Mouse (Mus musculus) small intestine, adult 2 months (tissue): ENCODE measurements around the gene Vav3. TPM values are rescaled to one million over a fixed set of nuclear protein-coding genes. Genes with fewer than 3 reads are reported as not detected.
A peak's percentile ranks its signal among the peaks of the same experiment; 100 is the strongest.

Experiments
- H3K27ac ChIP-seq: fragments of 200-500 bp; 2 replicates; pipeline ENCODE4 v1.5.1; 2012; ENCODE audit warnings: low read depth, low read length, control low read depth, inconsistent platforms; ENCODE audit not compliant: insufficient read depth
- H3K27me3 ChIP-seq: fragments of 200-500 bp; 2 replicates; pipeline ENCODE4 v1.6.1; 2012; ENCODE audit warnings: mild to moderate bottlenecking, moderate library complexity, low read length, inconsistent platforms; ENCODE audit not compliant: control insufficient read depth, insufficient read depth
- H3K36me3 ChIP-seq: fragments of 200-500 bp; 2 replicates; pipeline ENCODE4 v1.6.1; 2012; ENCODE audit warnings: mild to moderate bottlenecking, low read length, control low read depth, inconsistent platforms; ENCODE audit not compliant: control insufficient read depth, insufficient read depth
- H3K4me1 ChIP-seq: fragments of 200-500 bp; 2 replicates; pipeline ENCODE4 v1.6.1; 2012; ENCODE audit warnings: low read length, inconsistent platforms, mixed read lengths; ENCODE audit not compliant: control insufficient read depth, insufficient read depth, insufficient read length
- H3K4me3 ChIP-seq: fragments of 200-500 bp; 2 replicates; pipeline ENCODE4 v1.5.1; 2012; ENCODE audit warnings: low read depth, mild to moderate bottlenecking, control low read depth, inconsistent platforms, low read length, moderate library complexity
- CTCF ChIP-seq: fragments of 200-500 bp; IDR thresholded peaks from 2 replicates; pipeline ENCODE4 v1.5.1; 2012; ENCODE audit warnings: low read depth, mild to moderate bottlenecking, control low read depth, inconsistent platforms, low read length, moderate library complexity, mixed read lengths; ENCODE audit not compliant: insufficient replicate concordance, insufficient read length; ENCODE audit errors: extremely low read depth
- POLR2A ChIP-seq: fragments of 200-500 bp; IDR thresholded peaks from 2 replicates; pipeline ENCODE4 v1.6.1; 2012; ENCODE audit warnings: low read depth, mild to moderate bottlenecking, control low read depth, inconsistent platforms, low read length, moderate library complexity
- WGBS: fragments of 180-500 bp; shearing (Covaris S2); methylation state at CpG from one replicate; pipeline ENCODE4 v1.1.7; 2018; 5-methylcytosine and 5-hydroxymethylcytosine counted together
- polyA plus RNA-seq: library from polyadenylated mRNA; depleted of rRNA; stranded (reverse); fragments of >200 nt; gene quantifications from 2 replicates; pipeline ENCODE4 v1.2.3, GENCODE M21; 2012

Vav3 gene
- polyA plus RNA-seq, 1 experiment: 0.34 TPM

- Histone ChIP-seq H3K4me1 (no peaks in the 10 kb centered on the region), H3K27me3 (no peaks in the 10 kb centered on the region), H3K27ac (no peak overlapping the region), H3K4me3 (no peak overlapping the region), H3K36me3 (no peaks in the 10 kb centered on the region)
- 4% methylated on average over 4 of the region's 4 CpGs for WGBS
- TF ChIP-seq POLR2A (no peak), CTCF (peak; percentile 59; the same call in 1 of the 2 replicates)
These were observed 185.8 kb downstream of the Vav3 start for GRCm38 (mm10) chr3:109526246-109526645.

DNA sequence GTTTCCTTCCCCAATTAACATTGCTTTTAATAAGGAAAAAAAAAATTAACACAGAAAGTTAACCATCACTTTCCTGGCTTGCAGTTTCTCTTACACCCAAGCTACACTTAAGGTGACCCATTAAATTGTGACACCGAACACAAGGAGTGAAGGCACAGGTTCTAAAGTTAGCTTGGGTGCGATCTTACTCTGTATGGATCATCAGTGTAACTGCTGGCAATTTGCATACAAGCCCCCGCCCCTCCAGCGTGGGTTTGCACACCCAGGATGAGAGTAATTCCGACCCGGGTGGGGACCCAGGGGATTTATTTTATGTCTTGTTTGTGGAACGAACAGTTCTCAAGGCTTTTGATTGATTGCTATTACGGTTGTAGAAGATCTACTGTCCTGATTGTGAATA lies 186.2 kb downstream of the Vav3 start:
- H3K27ac ChIP-seq: no peak overlapping the region
- H3K27me3 ChIP-seq: no peaks in the 10 kb centered on the region
- no peaks in the 10 kb centered on the region for H3K36me3 ChIP-seq
- TF ChIP-seq CTCF: no peak
- no peak overlapping the region for H3K4me3 ChIP-seq
- WGBS: 52% methylated on average over 8 of the region's 8 CpGs
- H3K4me1 ChIP-seq: no peaks in the 10 kb centered on the region

DNA sequence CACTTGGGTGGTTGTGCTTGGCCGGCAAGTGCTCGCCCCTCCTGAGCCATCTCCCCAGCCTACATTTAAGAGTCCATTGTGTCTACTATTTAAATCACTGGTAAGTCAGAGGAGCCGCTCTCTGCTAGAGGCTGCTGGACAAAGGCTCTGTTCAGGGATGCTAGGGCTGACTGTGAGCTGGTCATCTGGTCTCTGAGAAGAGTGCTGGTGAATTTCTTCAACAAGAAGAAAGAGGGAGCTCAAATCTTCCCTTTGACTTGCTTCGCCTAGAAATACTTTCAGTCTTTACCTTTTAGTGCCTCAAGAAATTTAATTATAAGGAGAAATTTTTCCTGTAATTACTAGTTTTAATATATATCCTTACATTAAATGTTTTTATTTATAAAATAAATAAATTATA lies 188.2 kb downstream of the Vav3 start:
- Histone ChIP-seq H3K4me1 (no peaks in the 10 kb centered on the region), H3K4me3 (no peak overlapping the region), H3K27ac (no peak overlapping the region), H3K36me3 (no peaks in the 10 kb centered on the region), H3K27me3 (no peaks in the 10 kb centered on the region)
- no peak for TF ChIP-seq POLR2A
- no peak for TF ChIP-seq CTCF
- 90% methylated on average over 4 of the region's 4 CpGs for WGBS

DNA sequence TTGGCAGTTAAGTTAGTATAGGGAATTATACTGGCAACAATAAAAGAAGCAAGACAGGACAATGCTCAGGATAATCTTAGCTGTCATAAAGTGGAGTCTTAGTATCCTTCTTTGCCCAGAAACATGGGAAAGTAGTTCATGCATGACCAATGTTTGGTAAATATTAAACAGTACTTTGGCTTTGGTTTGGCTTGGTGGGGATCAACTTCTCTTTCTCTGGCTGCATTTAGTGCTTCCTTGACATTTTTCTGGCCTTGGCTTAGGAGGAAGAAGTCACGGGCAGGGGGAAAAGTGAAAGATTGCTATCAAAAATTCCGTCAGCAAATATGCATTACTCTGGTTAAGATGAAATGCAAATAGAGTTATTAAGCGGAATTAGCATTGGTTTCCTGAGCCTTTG lies 197.2 kb downstream of the Vav3 start:
- WGBS: 83% methylated on average over 3 of the region's 3 CpGs
- Histone ChIP-seq H3K27me3 (no peaks in the 10 kb centered on the region), H3K4me3 (no peak overlapping the region), H3K36me3 (no peaks in the 10 kb centered on the region), H3K4me1 (no peaks in the 10 kb centered on the region), H3K27ac (no peak overlapping the region)
- no peak for TF ChIP-seq CTCF
- no peak for TF ChIP-seq POLR2A

- H3K36me3 ChIP-seq: no peaks in the 10 kb centered on the region
- TF ChIP-seq CTCF: no peak
- no peak for TF ChIP-seq POLR2A
- no peaks in the 10 kb centered on the region for H3K27me3 ChIP-seq
- WGBS: 70% methylated on average over 4 of the region's 4 CpGs
- no peak overlapping the region for H3K4me3 ChIP-seq
- no peak overlapping the region for H3K27ac ChIP-seq
- H3K4me1 ChIP-seq: no peaks in the 10 kb centered on the region
These were observed 199.6 kb downstream of the Vav3 start for GRCm38 (mm10) chr3:109540009-109540408.

GRCm38 (mm10) chr3:109544476-109545221 lies 204.2 kb downstream of the Vav3 start:
- 21% methylated on average over 7 of the region's 7 CpGs for WGBS
- TF ChIP-seq CTCF (no peak), POLR2A (no peak)
- H3K36me3 ChIP-seq: no peaks in the 10 kb centered on the region
- H3K27me3 ChIP-seq: no peaks in the 10 kb centered on the region
- H3K4me3 ChIP-seq: no peak overlapping the region
- H3K27ac ChIP-seq: no peak overlapping the region
- no peaks in the 10 kb centered on the region for H3K4me1 ChIP-seq

DNA sequence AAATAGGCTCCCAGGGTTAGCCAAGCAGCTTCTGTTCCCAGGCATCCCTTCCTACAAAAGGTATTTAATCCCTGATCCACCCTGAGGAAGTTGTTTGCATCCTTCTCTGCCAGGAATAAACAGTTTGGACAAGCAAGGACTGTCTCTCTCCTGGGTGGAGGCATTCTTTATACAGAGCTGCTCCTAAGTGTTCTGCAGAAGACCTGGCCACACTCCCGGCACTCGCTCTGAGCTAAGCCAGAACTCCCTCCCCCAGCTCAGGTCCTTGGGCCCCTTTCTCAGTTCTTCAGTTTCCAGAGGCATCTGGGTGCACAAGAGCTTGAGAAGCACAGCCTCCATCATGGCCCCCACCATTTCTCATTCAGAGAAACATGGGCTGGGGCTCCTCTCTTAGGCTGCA lies 216.9 kb downstream of the Vav3 start:
- no peaks in the 10 kb centered on the region; the same call in 1 of the 2 replicates for H3K27me3 ChIP-seq
- no peak for TF ChIP-seq CTCF
- TF ChIP-seq POLR2A: no peak
- no peaks in the 10 kb centered on the region for H3K4me1 ChIP-seq
- WGBS: 79% methylated on average over 2 of the region's 2 CpGs
- H3K27ac ChIP-seq: no peak overlapping the region
- no peaks in the 10 kb centered on the region for H3K36me3 ChIP-seq
- no peak overlapping the region for H3K4me3 ChIP-seq
